Mouse (Mus musculus) duodenum, adult 2 months (tissue): ENCODE measurements around the gene Rragc. TPM values are rescaled to one million over a fixed set of nuclear protein-coding genes. Genes with fewer than 3 reads are reported as not detected.

ENCODE experiments used
- polyA plus RNA-seq: library from polyadenylated mRNA; depleted of rRNA; stranded (reverse); fragments of >200 nt; gene quantifications from 2 replicates; pipeline ENCODE4 v1.2.3, GENCODE M21; 2012; ENCODE audit warnings: low replicate concordance; rRNA removed

Gene Rragc
- 14.1 and 19.1 TPM in 2 replicates for polyA plus RNA-seq

GRCm38 (mm10) chr4:123916748-123917547 lies at the start of gene Rragc:
Rragc (plus strand) TSS chr4:123917446.

GRCm38 (mm10) chr4:123904333-123905125 lies 12.7 kb upstream of the Rragc start, which contains the start of gene Mycbp:
Mycbp (plus strand) TSS chr4:123904832.

GRCm38 (mm10) chr4:123917548-123918140 lies 398 bp downstream of the Rragc start, which contains the start of gene 4930535I16Rik:
4930535I16Rik (minus strand) TSS chr4:123918022.

Other genes starting within 250 kb of the Rragc start
- 15.2 and 20.2 TPM in 2 replicates for gene Macf1, start 233.1 kb upstream of the Rragc start, polyA plus RNA-seq
- gene Ndufs5, start 199.2 kb upstream of the Rragc start, polyA plus RNA-seq, result 9.7 and 17.6 TPM in 2 replicates
- 67.7 and 70.3 TPM in 2 replicates for gene Akirin1, start 167.1 kb upstream of the Rragc start, polyA plus RNA-seq
- gene Rhbdl2, start 129.6 kb upstream of the Rragc start, polyA plus RNA-seq, result 3.1 and 5.9 TPM in 2 replicates
- gene 4933427I04Rik, start 57.8 kb upstream of the Rragc start, polyA plus RNA-seq, result not detected in 2 replicates
- 5.3 and 6.0 TPM in 2 replicates for gene Mycbp, start 12.6 kb upstream of the Rragc start, polyA plus RNA-seq
- 1.6 TPM in 1 of 2 replicates, not detected in the other for gene 4930535I16Rik, start 576 bp downstream of the Rragc start, polyA plus RNA-seq